Mouse (Mus musculus) heart, postnatal 0 days (tissue): Measurements from ENCODE around the gene Zscan10. TPM values are rescaled to one million over a fixed set of nuclear protein-coding genes. Genes with fewer than 3 reads are reported as not detected.

Experiments
- ATAC-seq: fragments of 200-750 bp; cut with Nextera tagmentation; 2 replicates; pipeline ENCODE4 v1.8.0; 2017; ENCODE audit warnings: low read depth, moderate number of reproducible peaks, moderate library complexity; ENCODE audit not compliant: insufficient read depth
- DNase-seq: peaks from one replicate; pipeline ENCODE4 v3.0.0-alpha.2; 2016; ENCODE audit warnings: low spot score
- H3K27ac ChIP-seq: fragments of 300-500 bp; sonication (generic); 2 replicates; pipeline ENCODE4 v1.5.1; 2014; ENCODE audit warnings: low read depth, mild to moderate bottlenecking
- H3K27me3 ChIP-seq: fragments of 300-500 bp; sonication (generic); 2 replicates; pipeline ENCODE4 v1.6.1; 2014; ENCODE audit warnings: low read length, mixed read lengths; ENCODE audit not compliant: control insufficient read depth, insufficient read depth
- H3K36me3 ChIP-seq: fragments of 300-500 bp; sonication (generic); replicated peaks from 2 replicates; pipeline ENCODE4 v1.6.1; 2014; ENCODE audit warnings: low read length, mixed read lengths; ENCODE audit not compliant: control insufficient read depth, insufficient read depth
- H3K4me1 ChIP-seq: fragments of 300-500 bp; sonication (generic); 2 replicates; pipeline ENCODE4 v1.6.1; 2014; ENCODE audit warnings: antibody characterized with exemption; ENCODE audit not compliant: control insufficient read depth, insufficient read depth
- H3K4me2 ChIP-seq: fragments of 300-500 bp; sonication (generic); 2 replicates; pipeline ENCODE4 v1.6.1; 2014; ENCODE audit warnings: low read depth, mild to moderate bottlenecking, low read length, moderate library complexity
- H3K4me3 ChIP-seq: fragments of 300-500 bp; sonication (generic); 2 replicates; pipeline ENCODE4 v1.5.1; 2014; ENCODE audit warnings: low read depth, low read length
- H3K9ac ChIP-seq: fragments of 300-500 bp; sonication (generic); replicated peaks from 2 replicates; pipeline ENCODE4 v1.6.1; 2014; ENCODE audit warnings: low read depth, low read length, mixed read lengths
- H3K9me3 ChIP-seq: fragments of 300-500 bp; sonication (generic); replicated peaks from 2 replicates; pipeline ENCODE4 v1.6.1; 2016; ENCODE audit warnings: low read length; ENCODE audit not compliant: control insufficient read depth
- CTCF ChIP-seq: IDR thresholded peaks from 2 replicates; pipeline ENCODE4 v1.5.1; 2016; ENCODE audit warnings: antibody characterized with exemption, control low read depth, low read depth
- EP300 ChIP-seq: IDR thresholded peaks from 2 replicates; pipeline ENCODE4 v1.6.1; 2016; ENCODE audit warnings: antibody characterized with exemption, low read depth
- WGBS: fragments of 180-500 bp; shearing (Covaris S2); extraction: QIAGEN DNeasy Blood & Tissue Kit; methylation state at CpG from one replicate; pipeline ENCODE4 v1.1.7; 2014; 5-methylcytosine and 5-hydroxymethylcytosine counted together
- polyA plus RNA-seq: library from polyadenylated mRNA; unstranded; fragments of >200 nt; fragmentation: Nextera tagmentation; extraction: Ambion mirVana; gene quantifications from 2 replicates; pipeline ENCODE4 v1.2.1, GENCODE M21; 2015
- total RNA-seq: library from RNA; depleted of rRNA; stranded (reverse); fragments of >200 nt; gene quantifications from 2 replicates; pipeline ENCODE4 v1.2.3, GENCODE M21; 2014; ENCODE audit warnings: low replicate concordance

The Zscan10 gene
- total and polyA plus RNA-seq, 2 experiments from 2014 or later: not detected

DNA sequence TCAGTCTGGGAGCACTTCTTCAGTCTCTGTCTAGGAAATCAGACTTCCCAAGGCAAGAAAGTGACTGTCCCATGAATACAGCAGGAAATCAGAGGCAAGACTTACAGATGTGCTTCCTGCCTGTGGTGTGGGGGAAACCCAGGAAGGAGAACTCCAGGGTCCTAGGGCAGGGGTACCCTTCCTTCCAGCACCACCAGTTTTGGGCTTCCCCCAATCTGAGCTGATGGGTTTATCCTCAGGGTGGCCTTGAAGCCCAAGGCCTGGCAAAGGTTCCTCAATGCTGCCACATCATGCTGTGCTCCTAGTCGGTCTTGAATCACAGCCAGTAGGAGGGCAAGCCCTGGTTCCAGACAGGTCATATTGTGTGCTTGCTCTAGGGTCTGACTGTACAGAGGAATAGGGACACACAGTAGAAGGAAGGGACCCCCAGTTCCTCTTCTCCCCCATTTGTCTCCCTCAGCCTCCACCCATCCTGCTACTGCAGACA lies 47.0 kb upstream of the Zscan10 start:
- no peaks in the 10 kb centered on the region for H3K9me3 ChIP-seq
- ATAC-seq: no peak
- WGBS: 44% methylated on average over 1 of the region's 1 CpGs
- H3K9ac ChIP-seq: no peak overlapping the region
- H3K27ac ChIP-seq: no peak overlapping the region
- DNase-seq: no peak
- peaks cover 26% of the 10 kb centered on the region for H3K36me3 ChIP-seq
- H3K4me3 ChIP-seq: no peak overlapping the region
- TF ChIP-seq EP300: no peak
- TF ChIP-seq CTCF: no peak
- no peaks in the 10 kb centered on the region for H3K27me3 ChIP-seq
- no peak overlapping the region for H3K4me2 ChIP-seq
- H3K4me1 ChIP-seq: no peaks in the 10 kb centered on the region; the same call in 1 of the 2 replicates

DNA sequence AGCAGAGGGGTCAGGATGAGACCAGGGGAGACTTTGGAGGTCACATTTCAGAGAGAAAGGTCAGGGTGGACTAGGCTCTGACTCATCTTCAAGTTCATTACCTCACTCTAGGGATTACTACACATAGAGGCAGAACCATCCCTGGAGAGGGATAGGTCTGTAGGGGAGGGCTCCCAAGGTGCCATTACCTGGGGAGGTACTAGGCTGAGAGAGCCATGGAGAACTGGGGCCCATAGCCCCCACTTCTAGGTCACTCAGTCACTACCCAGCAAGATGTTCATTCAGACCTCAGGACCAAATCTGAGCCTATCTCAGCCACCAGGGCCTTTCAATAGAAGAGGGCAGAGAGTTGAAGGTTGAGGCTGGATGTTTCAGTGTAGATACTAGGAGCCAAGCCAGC lies 46.3 kb upstream of the Zscan10 start:
- Histone ChIP-seq H3K4me2 (no peak overlapping the region), H3K4me1 (no peaks in the 10 kb centered on the region; the same call in 1 of the 2 replicates), H3K9me3 (no peaks in the 10 kb centered on the region), H3K4me3 (no peak overlapping the region), H3K27me3 (no peaks in the 10 kb centered on the region), H3K36me3 (peaks cover 33% of the 10 kb centered on the region), H3K9ac (no peak overlapping the region), H3K27ac (no peak overlapping the region)
- TF ChIP-seq CTCF (no peak), EP300 (no peak)
- no peak for ATAC-seq
- no peak for DNase-seq

DNA sequence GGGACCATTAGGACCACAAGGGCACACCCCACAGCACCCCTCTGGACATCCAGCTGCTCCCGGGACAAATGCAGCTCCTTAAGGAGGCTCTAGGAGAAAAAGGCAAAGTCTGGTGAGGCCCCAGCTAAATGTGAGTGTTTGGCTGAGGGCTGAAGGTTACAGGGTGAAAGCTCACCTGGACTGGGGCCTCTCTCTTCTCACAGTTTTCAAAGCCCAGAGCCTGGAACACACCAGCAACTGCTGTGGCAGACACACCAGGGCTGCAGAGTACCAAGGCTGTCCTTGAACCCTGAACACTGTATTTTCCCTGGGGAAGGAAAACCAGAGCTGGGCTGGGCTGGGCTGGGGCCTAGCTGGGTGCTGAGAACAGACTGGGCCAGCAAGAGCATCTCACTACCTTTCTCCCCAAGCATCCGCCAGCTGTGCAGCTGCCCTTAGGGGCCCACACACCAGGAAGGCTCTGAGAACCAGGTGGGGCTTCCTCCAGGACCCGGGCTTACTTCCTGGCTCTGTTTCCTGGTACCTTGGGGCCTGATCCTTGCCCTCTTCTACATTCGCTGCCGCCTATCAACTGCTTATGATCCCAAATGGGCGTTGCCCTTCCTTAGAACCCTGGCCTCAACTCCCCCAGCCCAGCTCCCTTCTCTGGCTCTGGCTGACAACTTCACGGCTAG lies 45.3 kb upstream of the Zscan10 start:
- DNase-seq (no peak), ATAC-seq (no peak)
- 63% methylated on average over 7 of the region's 7 CpGs for WGBS
- no peaks in the 10 kb centered on the region for H3K27me3 ChIP-seq
- no peak overlapping the region for H3K9ac ChIP-seq
- peaks cover 40% of the 10 kb centered on the region for H3K36me3 ChIP-seq
- TF ChIP-seq EP300 (no peak), CTCF (no peak)
- H3K9me3 ChIP-seq: no peaks in the 10 kb centered on the region
- H3K4me1 ChIP-seq: no peaks in the 10 kb centered on the region
- no peak overlapping the region for H3K27ac ChIP-seq
- H3K4me2 ChIP-seq: no peak overlapping the region
- H3K4me3 ChIP-seq: no peak overlapping the region

DNA sequence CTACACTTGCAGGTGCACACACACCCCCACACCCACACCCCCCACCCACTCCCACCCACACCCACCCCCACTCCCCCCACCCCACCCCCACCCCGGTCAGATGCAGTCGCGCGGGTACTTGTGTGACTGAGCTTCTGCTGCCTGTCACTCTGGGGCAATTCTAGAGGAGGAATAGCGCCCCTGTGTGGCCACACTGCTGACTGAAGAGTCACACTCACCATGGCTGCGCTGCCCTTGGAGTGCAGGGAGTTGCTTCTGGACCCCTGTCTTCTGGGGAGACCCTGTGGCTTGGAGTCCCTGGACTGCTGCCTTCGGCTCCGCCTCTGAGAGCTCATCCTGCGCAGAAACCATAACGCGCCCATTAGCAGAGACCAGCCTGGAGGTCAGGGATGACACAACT lies 40.9 kb upstream of the Zscan10 start:
- ATAC-seq (no peak), DNase-seq (no peak)
- H3K36me3 ChIP-seq: peaks cover 46% of the 10 kb centered on the region
- peaks cover 3% of the 10 kb centered on the region for H3K4me1 ChIP-seq
- TF ChIP-seq EP300: no peak
- peak; percentile 37 for TF ChIP-seq CTCF
- H3K9me3 ChIP-seq: no peaks in the 10 kb centered on the region
- H3K27me3 ChIP-seq: no peaks in the 10 kb centered on the region
- 63% methylated on average over 11 of the region's 11 CpGs for WGBS
- H3K27ac ChIP-seq: no peak overlapping the region
- H3K4me3 ChIP-seq: no peak overlapping the region
- H3K4me2 ChIP-seq: no peak overlapping the region
- no peak overlapping the region for H3K9ac ChIP-seq

DNA sequence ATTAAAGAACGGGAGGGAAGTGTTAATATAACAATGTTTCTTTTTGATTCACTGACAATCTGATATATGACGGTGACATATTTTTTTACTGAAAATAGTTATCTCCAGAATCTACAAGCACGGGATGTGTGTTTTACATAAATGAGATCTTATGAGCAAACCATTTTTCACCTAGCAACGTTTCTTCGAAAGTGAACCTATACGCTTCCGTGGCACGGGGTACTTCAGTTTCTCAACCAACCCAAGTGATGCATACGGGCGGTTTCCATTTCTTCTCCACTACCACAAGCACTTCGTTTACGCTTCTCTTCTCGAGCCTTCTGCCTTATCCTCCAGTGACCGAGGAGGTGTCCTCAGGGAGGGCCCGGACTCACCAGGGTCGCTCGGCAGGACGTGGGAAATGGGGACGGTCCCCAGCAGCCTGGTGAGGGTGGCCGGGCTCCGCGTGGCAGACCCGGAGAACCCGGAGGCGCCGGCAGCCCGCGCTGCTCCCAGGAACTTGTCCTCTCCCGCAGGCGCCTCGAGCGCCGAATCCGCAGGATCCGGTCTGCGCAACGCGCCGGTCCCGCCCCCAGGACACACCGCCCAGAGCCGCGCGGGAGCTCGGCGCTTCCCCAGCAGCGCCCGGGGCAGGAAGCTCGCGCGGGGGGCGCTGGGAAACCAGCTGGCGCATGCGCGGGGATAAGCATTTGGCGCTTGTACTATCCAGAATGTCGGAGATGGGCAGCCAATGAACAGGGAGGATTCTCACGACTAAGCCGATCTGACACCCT lies 36.9 kb upstream of the Zscan10 start, which contains the start of gene Zfp213:
Zfp213 (minus strand) TSS at position 644 of the 773 bp plus-strand sequence.
- ATAC-seq: peak; percentile 99
- H3K27ac ChIP-seq: peak within 1 kb of the TSS; percentile 94
- peaks cover 19% of the 10 kb centered on the region for H3K36me3 ChIP-seq
- no peaks in the 10 kb centered on the region for H3K27me3 ChIP-seq
- DNase-seq: peak; percentile 97
- WGBS: under 1% methylated on average over 59 of the region's 59 CpGs
- peak within 1 kb of the TSS; percentile 75 for H3K4me2 ChIP-seq
- H3K4me1 ChIP-seq: peaks cover 8% of the 10 kb centered on the region
- peak within 1 kb of the TSS; percentile 88 for H3K9ac ChIP-seq
- H3K4me3 ChIP-seq: peak within 1 kb of the TSS; percentile 76
- H3K9me3 ChIP-seq: no peaks in the 10 kb centered on the region
- TF ChIP-seq EP300: peak; percentile 28; the same call in 1 of the 2 replicates
- no peak for TF ChIP-seq CTCF
